Mouse (Mus musculus) liver, adult 2 months (tissue): ENCODE measurements around the gene Cyth3. TPM values are rescaled to one million over a fixed set of nuclear protein-coding genes. Genes with fewer than 3 reads are reported as not detected.

ENCODE experiments used
- DNase-seq: peaks from one replicate; pipeline ENCODE4 v3.0.0-alpha.2; 2011; ENCODE audit warnings: low read depth, low spot score; ENCODE audit errors: extremely low read depth
- H3K27ac ChIP-seq: fragments of 200-500 bp; replicated peaks from 2 replicates; pipeline ENCODE4 v1.5.1; 2012; ENCODE audit warnings: low read depth, mild to moderate bottlenecking, control low read depth, inconsistent platforms, low read length; ENCODE audit not compliant: insufficient read depth
- H3K27me3 ChIP-seq: fragments of 200-500 bp; 2 replicates; pipeline ENCODE4 v1.6.1; 2012; ENCODE audit warnings: mild to moderate bottlenecking, moderate library complexity, low read length, inconsistent platforms; ENCODE audit not compliant: control insufficient read depth, insufficient read depth
- H3K36me3 ChIP-seq: fragments of 200-500 bp; 2 replicates; pipeline ENCODE4 v1.6.1; 2012; ENCODE audit warnings: low read length, inconsistent platforms; ENCODE audit not compliant: control insufficient read depth, insufficient read depth
- H3K4me1 ChIP-seq: fragments of 200-500 bp; 2 replicates; pipeline ENCODE4 v1.6.1; 2011; ENCODE audit warnings: low read length; ENCODE audit not compliant: control insufficient read depth, insufficient read depth
- H3K4me3 ChIP-seq: fragments of 200-500 bp; 2 replicates; pipeline ENCODE4 v1.5.1; 2011; ENCODE audit warnings: low read depth, mild to moderate bottlenecking, control low read depth, low read length, moderate library complexity; ENCODE audit not compliant: insufficient read depth
- H3K79me2 ChIP-seq: fragments of 200-500 bp; 2 replicates; pipeline ENCODE4 v1.6.1; 2012; ENCODE audit warnings: inconsistent platforms, mild to moderate bottlenecking, low read length, moderate library complexity; ENCODE audit not compliant: control insufficient read depth, insufficient read depth
- H3K9ac ChIP-seq: fragments of 200-500 bp; 2 replicates; pipeline ENCODE4 v1.6.1; 2012; ENCODE audit warnings: low read depth, mild to moderate bottlenecking, control low read depth, inconsistent platforms, low read length
- CTCF ChIP-seq: fragments of 200-500 bp; IDR thresholded peaks from 2 replicates; pipeline ENCODE4 v1.5.1; 2011; ENCODE audit warnings: low read depth, low read length, control low read depth
- POLR2A ChIP-seq: fragments of 200-500 bp; IDR thresholded peaks from 2 replicates; pipeline ENCODE4 v1.6.1; 2011; ENCODE audit warnings: low read length, control low read depth; ENCODE audit not compliant: insufficient read depth; ENCODE audit errors: extremely low read depth
- WGBS: fragments of 180-500 bp; shearing (Covaris S2); methylation state at CpG from one replicate; pipeline ENCODE4 v1.1.7; 2018; 5-methylcytosine and 5-hydroxymethylcytosine counted together
- polyA plus RNA-seq: library from polyadenylated mRNA; depleted of rRNA; stranded (reverse); fragments of >200 nt; gene quantifications from 2 replicates; pipeline ENCODE4 v1.2.3, GENCODE M21; 2012
- total RNA-seq: library from RNA; depleted of rRNA; stranded (reverse); fragments of >200 nt; gene quantifications from 2 replicates; pipeline ENCODE4 v1.2.3, GENCODE M21; 2014

Cyth3 gene
- total and polyA plus RNA-seq, 2 experiments: 2.9 to 4.4 TPM

GRCm38 (mm10) chr5:143677363-143677762 is 55.1 kb downstream of the Cyth3 start:
- peaks cover 7% of the 10 kb centered on the region for H3K4me1 ChIP-seq
- TF ChIP-seq CTCF: no peak
- no peak for TF ChIP-seq POLR2A
- no peaks in the 10 kb centered on the region; the same call in 1 of the 2 replicates for H3K79me2 ChIP-seq
- no peaks in the 10 kb centered on the region for H3K36me3 ChIP-seq
- H3K27ac ChIP-seq: no peak overlapping the region
- WGBS: 95% methylated on average over 4 of the region's 4 CpGs
- no peak for DNase-seq
- no peak overlapping the region for H3K9ac ChIP-seq
- no peak overlapping the region for H3K4me3 ChIP-seq
- no peaks in the 10 kb centered on the region for H3K27me3 ChIP-seq

GRCm38 (mm10) chr5:143678634-143679271 is 56.5 kb downstream of the Cyth3 start:
- Histone ChIP-seq H3K4me3 (no peak overlapping the region), H3K79me2 (no peaks in the 10 kb centered on the region; the same call in 1 of the 2 replicates), H3K4me1 (peaks cover 7% of the 10 kb centered on the region), H3K27ac (no peak overlapping the region), H3K9ac (no peak overlapping the region), H3K36me3 (no peaks in the 10 kb centered on the region), H3K27me3 (no peaks in the 10 kb centered on the region)
- no peak for TF ChIP-seq POLR2A
- no peak for DNase-seq
- WGBS: 44% methylated on average over 6 of the region's 6 CpGs

GRCm38 (mm10) chr5:143679654-143680053 is 57.4 kb downstream of the Cyth3 start:
- H3K9ac ChIP-seq: no peak overlapping the region
- TF ChIP-seq POLR2A (no peak), CTCF (no peak)
- H3K79me2 ChIP-seq: no peaks in the 10 kb centered on the region; the same call in 1 of the 2 replicates
- H3K4me3 ChIP-seq: no peak overlapping the region
- no peaks in the 10 kb centered on the region for H3K36me3 ChIP-seq
- no peaks in the 10 kb centered on the region for H3K27me3 ChIP-seq
- no peak overlapping the region for H3K27ac ChIP-seq
- peaks cover 7% of the 10 kb centered on the region for H3K4me1 ChIP-seq
- 76% methylated on average over 6 of the region's 6 CpGs for WGBS
- DNase-seq: no peak

GRCm38 (mm10) chr5:143683696-143684095 is 61.4 kb downstream of the Cyth3 start:
- no peaks in the 10 kb centered on the region for H3K4me1 ChIP-seq
- H3K27me3 ChIP-seq: no peaks in the 10 kb centered on the region
- 80% methylated on average over 6 of the region's 6 CpGs for WGBS
- TF ChIP-seq POLR2A (no peak), CTCF (no peak)
- no peak for DNase-seq
- H3K4me3 ChIP-seq: no peak overlapping the region
- H3K36me3 ChIP-seq: no peaks in the 10 kb centered on the region
- no peak overlapping the region for H3K9ac ChIP-seq
- H3K79me2 ChIP-seq: no peaks in the 10 kb centered on the region; the same call in 1 of the 2 replicates
- H3K27ac ChIP-seq: no peak overlapping the region

- no peak for TF ChIP-seq CTCF
- Histone ChIP-seq H3K36me3 (no peaks in the 10 kb centered on the region), H3K27ac (no peak overlapping the region), H3K4me1 (no peaks in the 10 kb centered on the region), H3K9ac (no peak overlapping the region), H3K27me3 (no peaks in the 10 kb centered on the region), H3K79me2 (no peaks in the 10 kb centered on the region; the same call in 1 of the 2 replicates), H3K4me3 (no peak overlapping the region)
- WGBS: 69% methylated on average over 8 of the region's 8 CpGs
- no peak for DNase-seq
Observed at GRCm38 (mm10) chr5:143684911-143685390, 62.7 kb downstream of the Cyth3 start.

- H3K27me3 ChIP-seq: no peaks in the 10 kb centered on the region
- no peaks in the 10 kb centered on the region for H3K4me1 ChIP-seq
- no peak for DNase-seq
- no peaks in the 10 kb centered on the region for H3K36me3 ChIP-seq
- H3K79me2 ChIP-seq: no peaks in the 10 kb centered on the region
- no peak for TF ChIP-seq POLR2A
- no peak for TF ChIP-seq CTCF
- H3K9ac ChIP-seq: no peak overlapping the region
- WGBS: 93% methylated on average over 3 of the region's 3 CpGs
- H3K27ac ChIP-seq: no peak overlapping the region
- H3K4me3 ChIP-seq: no peak overlapping the region
Observed at GRCm38 (mm10) chr5:143686456-143686855, 64.2 kb downstream of the Cyth3 start.
